Mouse (Mus musculus) midbrain, embryonic 14.5 days (tissue): ENCODE results near the gene Hint1. TPM values are rescaled to one million over a fixed set of nuclear protein-coding genes. Genes with fewer than 3 reads are reported as not detected.

ENCODE experiments used
- polyA plus RNA-seq: library from polyadenylated mRNA; unstranded; fragments of >200 nt; fragmentation: Nextera tagmentation; extraction: Ambion mirVana; gene quantifications from 2 replicates; pipeline ENCODE4 v1.2.1, GENCODE M21; 2014

Hint1 gene
- polyA plus RNA-seq, 1 experiment from 2014 or later = 751 TPM

Other genes with a start within 250 kb of the Hint1 start
- 147 and 201 TPM in 2 replicates for gene Cdc42se2, start 78.7 kb upstream of the Hint1 start, polyA plus RNA-seq
- gene Lyrm7, start 5.5 kb upstream of the Hint1 start, polyA plus RNA-seq = 14.4 and 15.6 TPM in 2 replicates
- 22.2 and 22.6 TPM in 2 replicates for gene Gpx3, start 36.1 kb downstream of the Hint1 start, polyA plus RNA-seq
- 15.1 and 15.5 TPM in 2 replicates for gene Tnip1, start 96.5 kb downstream of the Hint1 start, polyA plus RNA-seq
- 14.3 and 38.3 TPM in 2 replicates for gene Anxa6, start 167.1 kb downstream of the Hint1 start, polyA plus RNA-seq
- 0.14 and 0.26 TPM in 2 replicates for gene Ccdc69, start 211.7 kb downstream of the Hint1 start, polyA plus RNA-seq
- 23.4 and 23.6 TPM in 2 replicates for gene Gm2a, start 231.7 kb downstream of the Hint1 start, polyA plus RNA-seq